Mouse (Mus musculus) olfactory bulb, adult 2 months (tissue): ENCODE measurements around the gene Cbarp.

Source experiments
- CTCF ChIP-seq: fragments of 200-500 bp; IDR thresholded peaks from 2 replicates; pipeline ENCODE4 v1.5.1; 2012; ENCODE audit warnings: low read depth, mild to moderate bottlenecking, low read length, moderate library complexity; ENCODE audit not compliant: insufficient read depth
- POLR2A ChIP-seq: fragments of 200-500 bp; IDR thresholded peaks from 2 replicates; pipeline ENCODE4 v1.6.1; 2012; ENCODE audit warnings: mild to moderate bottlenecking, low read depth, low read length, moderate library complexity; ENCODE audit not compliant: insufficient read depth

GRCm38 (mm10) chr10:80152071-80152872 lies 11.6 kb upstream of the Cbarp start:
- TF ChIP-seq POLR2A (no peak), CTCF (no peak)
